Mouse (Mus musculus) thymus, adult 2 months (tissue): ENCODE data around the gene Gm45717.

Experiments
- CTCF ChIP-seq: fragments of 200-500 bp; IDR thresholded peaks from 2 replicates; pipeline ENCODE4 v1.5.1; 2012; ENCODE audit warnings: mild to moderate bottlenecking, control low read depth, low read length, moderate library complexity, borderline replicate concordance; ENCODE audit not compliant: control insufficient read depth, poor library complexity, insufficient read depth; ENCODE audit errors: extremely low read depth
- POLR2A ChIP-seq: fragments of 200-500 bp; IDR thresholded peaks from 2 replicates; pipeline ENCODE4 v1.6.1; 2012; ENCODE audit warnings: mild to moderate bottlenecking, low read length, control low read depth, moderate library complexity; ENCODE audit not compliant: control insufficient read depth, poor library complexity, insufficient read depth; ENCODE audit errors: extremely low read depth

DNA sequence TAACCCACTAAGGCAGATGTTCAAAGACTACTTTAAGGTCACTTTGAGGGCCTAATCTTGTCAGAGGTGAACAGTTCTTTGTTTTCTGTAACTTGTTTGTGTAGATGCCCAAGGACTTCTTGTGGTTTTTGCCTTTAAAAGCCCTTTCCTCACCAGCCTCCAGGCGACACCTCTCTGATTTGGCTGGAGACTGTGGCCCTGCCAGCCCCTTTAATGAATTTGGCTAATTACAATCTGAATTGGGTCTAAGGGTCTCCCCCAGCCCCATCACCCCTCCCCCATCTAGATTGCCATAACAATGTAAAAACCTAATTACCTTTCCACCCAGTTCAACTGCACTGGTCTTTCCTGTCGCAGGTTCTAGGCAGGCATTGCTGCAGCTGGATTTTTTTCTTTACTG is 7.0 kb upstream of the Gm45717 start:
- TF ChIP-seq CTCF = no peak
- no peak for TF ChIP-seq POLR2A
